Mouse (Mus musculus): ENCODE measurements around the gene Fhad1.

The Fhad1 gene

DNA sequence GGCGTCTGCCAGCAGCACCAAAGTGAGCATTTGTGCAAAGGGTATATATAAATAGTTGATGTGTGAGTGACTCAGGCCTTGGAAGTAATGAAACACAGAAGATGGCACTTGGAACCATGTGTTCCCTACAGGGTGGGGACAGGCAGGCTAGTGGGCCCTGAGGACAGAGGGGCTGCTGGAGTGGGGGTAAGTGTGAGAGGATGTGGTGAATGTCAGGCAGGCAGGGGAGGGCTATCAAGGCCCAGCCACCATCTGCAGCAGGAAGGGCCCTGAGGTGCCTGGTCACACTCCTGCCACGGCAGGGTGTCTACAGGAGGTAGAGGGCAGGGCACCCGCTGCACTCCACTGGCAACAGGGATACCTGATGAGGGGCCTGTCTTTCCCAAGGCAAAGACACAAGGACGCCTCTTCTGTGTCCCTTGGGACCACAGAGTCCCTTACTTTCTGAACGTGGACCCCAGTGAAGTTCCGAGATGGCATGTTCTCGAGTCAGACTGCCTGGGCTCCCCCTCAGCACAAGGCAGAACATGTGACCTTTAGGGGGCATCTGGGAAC, 151.1 kb downstream of the Fhad1 start:
- peak; percentile 0 for DNase-seq (ENCODE audit: low spot score)

DNA sequence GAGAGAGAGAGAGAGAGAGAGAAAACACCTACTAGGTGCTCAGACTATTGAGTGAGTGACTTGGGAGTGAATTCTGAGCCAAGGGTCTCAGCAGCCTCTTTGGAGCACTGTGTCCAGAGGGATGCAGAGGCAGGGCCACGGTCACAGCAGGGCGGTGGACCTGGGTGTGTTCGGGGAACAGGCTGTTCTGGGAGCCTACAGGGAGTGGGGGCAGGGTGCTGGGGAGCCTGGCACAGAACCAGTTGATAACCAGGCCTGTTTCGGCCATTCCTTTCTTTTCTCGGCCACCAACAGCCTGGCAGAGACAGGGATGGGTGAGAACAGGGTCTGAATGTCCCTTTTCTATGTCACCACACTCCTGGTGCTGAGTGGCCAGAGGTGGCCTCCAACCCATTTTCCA, 152.0 kb downstream of the Fhad1 start:
- peak; percentile 0 for DNase-seq (ENCODE audit: low spot score)

DNA sequence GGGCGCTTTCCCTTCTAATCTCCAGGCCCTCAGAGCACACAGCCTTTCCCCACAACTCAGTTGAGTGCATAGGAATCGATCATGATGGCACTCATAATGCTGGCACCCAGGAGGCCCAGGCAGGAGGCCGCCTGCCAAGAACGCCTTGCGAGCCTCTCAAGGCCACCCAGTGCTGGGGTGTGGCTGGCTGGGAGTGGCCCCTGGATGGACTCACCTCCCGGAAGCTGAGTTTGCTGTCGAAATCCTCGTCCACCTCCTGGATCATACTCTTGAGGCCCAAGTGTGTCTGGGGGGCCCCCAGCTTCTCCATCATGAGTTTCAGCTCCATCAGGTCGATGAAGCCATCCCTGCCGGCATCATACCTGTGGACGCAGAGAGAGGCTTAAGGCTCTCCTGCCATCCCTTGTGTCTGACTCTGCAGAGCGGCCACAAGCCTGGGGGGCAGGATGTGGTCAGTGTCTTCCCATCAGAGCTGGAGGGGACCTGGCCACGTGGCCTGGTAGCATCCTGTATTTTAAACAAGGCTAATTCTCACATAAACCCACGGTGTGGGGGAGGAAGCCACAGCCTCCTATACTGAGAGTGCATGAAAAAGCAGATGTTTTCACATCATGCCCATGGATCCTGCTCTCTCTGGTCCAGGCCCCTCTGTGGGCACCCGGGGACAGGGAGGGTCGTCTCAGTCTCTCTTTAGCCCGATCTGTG, 153.1 kb downstream of the Fhad1 start:
- peak; percentile 0 for DNase-seq (ENCODE audit: low spot score)

DNA sequence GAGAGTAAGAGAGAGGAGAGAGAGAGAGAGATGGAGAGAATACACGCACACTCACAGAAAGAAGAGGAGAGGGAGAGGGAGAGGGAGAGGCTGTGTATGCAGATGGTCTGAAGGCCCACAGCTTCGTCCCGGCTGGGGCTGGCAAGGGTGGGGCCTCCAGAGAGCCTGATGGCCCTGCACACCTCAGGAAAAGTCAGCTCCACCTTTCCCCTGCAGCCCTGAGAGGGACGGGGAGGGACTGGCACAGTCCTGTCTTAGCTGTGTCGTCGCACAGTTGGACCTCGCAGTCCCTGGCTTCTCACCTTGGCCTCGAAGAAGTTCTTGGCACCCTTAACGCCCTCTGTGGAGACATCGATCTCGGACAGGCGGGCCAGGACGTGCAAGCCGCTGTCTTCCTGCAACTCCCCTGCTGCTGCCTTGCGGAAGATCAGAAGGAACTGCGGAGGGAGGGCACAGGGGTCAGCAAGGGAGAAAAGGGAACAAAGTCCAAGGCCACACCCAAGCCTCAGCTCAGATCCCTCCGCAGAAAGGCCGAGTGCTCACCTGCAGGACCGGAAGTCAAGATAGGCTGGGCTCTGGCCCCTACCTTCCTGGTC, 154.5 kb downstream of the Fhad1 start:
- no peak for DNase-seq (ENCODE audit: low spot score)

DNA sequence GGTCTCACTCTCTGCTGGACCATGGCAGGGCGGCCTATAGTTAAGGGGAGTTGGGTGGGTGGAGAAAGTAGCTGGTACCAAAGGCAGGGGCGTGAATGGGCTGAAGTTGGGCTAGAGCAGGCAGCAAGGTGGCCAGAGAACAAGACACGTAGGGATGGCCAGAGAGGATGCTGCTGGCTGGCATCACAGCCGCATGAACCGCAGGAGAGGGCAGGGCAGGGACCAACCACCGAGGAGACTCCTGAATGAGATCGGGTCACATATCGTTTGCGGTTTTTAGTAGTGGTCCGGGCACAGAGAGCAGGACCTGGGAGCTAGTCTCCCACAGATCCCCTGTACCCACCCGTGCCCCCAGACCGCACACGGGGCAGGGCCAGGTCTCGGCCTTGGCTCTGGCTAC, 155.5 kb downstream of the Fhad1 start:
- DNase-seq (ENCODE audit: low spot score) = no peak

DNA sequence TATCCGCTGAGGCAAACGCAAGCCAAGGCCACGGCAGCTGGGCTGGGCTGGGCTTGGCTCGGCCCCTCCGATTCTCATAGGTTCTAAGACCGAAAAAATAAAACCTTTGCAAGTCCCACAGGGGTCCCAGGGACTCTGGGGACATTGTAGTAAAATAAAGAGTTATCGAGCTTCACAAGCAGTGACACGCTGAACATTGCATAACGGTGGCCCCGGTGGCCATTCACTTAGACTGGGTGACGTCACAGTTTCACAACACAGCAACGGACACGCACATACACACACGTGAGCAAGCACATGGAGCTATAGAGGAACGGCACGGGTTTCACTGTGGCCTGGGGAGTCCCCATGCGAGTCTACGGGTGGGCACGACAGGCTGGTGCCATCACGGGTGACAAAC, 156.4 kb downstream of the Fhad1 start:
- no peak for DNase-seq (ENCODE audit: low spot score)

DNA sequence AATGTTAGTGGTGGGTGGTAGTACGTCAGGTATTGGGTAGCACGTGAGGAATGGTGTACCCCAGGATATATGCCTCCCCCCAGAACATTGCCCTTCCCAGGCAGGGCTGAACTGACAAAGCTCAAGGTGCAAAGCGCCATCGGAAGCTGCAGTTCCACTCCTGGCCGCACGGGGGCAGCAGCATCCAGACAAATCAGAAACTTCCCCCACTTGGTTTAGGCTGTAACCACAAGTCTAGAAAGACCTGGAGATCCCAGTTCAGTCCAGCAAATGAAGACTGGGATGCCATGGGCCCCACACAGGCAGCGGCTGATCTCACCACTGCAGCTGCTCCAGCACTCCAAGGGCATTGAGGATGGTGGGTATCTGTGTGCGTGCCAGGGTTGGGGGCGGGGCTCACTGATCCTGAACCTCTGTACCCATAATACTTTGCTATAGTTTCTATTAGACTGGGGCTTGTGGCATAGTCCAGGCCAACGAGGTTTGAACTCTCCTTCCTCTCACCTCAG, 157.4 kb downstream of the Fhad1 start:
- DNase-seq (ENCODE audit: low spot score) = peak; percentile 61

DNA sequence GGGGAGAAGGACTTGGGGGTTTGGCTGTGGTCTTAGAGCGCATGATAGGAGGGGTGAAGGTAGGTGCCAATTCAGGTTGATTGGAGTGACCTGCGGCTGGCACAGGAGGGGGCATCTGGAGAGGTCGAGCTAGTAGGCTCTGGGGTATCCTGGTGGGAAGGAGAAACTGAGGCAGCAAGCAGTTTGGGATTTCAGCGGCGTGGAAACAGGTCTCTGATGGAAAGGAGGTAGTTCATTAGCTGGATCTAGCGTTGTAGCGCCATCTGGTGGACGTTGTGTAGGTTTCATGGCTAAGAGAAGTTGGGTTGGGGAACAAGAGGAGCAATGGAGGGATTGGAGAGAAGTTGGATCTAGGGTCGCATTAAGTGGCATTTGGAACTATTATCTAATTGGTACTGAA, 161.4 kb downstream of the Fhad1 start:
- no peak for DNase-seq (ENCODE audit: low spot score)

DNA sequence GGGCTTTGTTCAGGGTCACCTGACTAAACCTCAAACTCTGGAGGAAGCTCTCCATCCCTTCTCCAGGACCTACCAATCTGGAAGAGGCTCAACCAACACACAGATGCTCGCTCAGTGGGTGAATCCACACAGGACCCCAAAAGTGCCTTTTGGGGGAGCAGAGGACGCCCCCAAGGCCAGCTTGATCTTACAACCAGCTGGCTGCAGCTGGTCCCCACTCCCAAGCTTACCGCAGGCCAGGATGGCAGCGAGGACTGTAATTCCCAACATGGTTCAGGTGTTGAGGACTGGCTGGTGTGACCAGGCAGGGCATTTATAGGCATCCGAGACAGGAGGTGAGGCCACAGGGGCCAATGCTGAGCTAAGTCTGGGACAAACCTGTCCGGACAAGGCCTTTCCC, 168.9 kb downstream of the Fhad1 start, which contains the start of gene Ctrc:
Ctrc (minus strand) TSS at position 361 of the 400 bp plus-strand sequence.
- peak; percentile 0 for DNase-seq (ENCODE audit: low spot score)

All from spleen, adult 12 weeks (tissue).